Mouse (Mus musculus) kidney, postnatal 25 days (tissue): ENCODE data around the gene Sgk2.
"Not testable (repeated sequence)": the region's sequence is repeated elsewhere in the genome, so short reads cannot be mapped to it uniquely, and the experiment has no call there.

Source experiments
- DNase-seq, 2 experiments: peaks; one replicate each; pipeline ENCODE4 v3.0.0; 2021; ENCODE audit warnings: mixed read lengths in 2 of 2

Gene Sgk2

GRCm38 (mm10) chr2:162992084-162992437 is 4.9 kb downstream of the Sgk2 start:
- peak; percentile 42 to 57 for DNase-seq

- DNase-seq = peak; percentile 60 to 86
These were observed 6.9 kb downstream of the Sgk2 start for GRCm38 (mm10) chr2:162993881-162994616.

- peak in 1 of 2 experiments; percentile 78 for DNase-seq
These were observed 11.5 kb downstream of the Sgk2 start for GRCm38 (mm10) chr2:162998528-162999230.

GRCm38 (mm10) chr2:162999744-163000143 is 12.6 kb downstream of the Sgk2 start:
- peak; percentile 65 to 74 for DNase-seq

GRCm38 (mm10) chr2:163001071-163001470 is 13.9 kb downstream of the Sgk2 start:
- no peak for DNase-seq

- DNase-seq = no peak
These were observed 20.2 kb downstream of the Sgk2 start for GRCm38 (mm10) chr2:163007299-163007698.

GRCm38 (mm10) chr2:163016916-163017743 is 30.0 kb downstream of the Sgk2 start, which contains the start of gene Ift52:
Gene Ift52, plus strand, starts transcription at chr2:163017354.
- peak; percentile 96 for DNase-seq

- no peak for DNase-seq
These were observed 44.2 kb downstream of the Sgk2 start for GRCm38 (mm10) chr2:163031289-163031688.

GRCm38 (mm10) chr2:163031757-163032156 is 44.6 kb downstream of the Sgk2 start:
- no peak for DNase-seq

- DNase-seq = no peak
These were observed 45.5 kb downstream of the Sgk2 start for GRCm38 (mm10) chr2:163032622-163033021.

- DNase-seq = no peak
These were observed 52.8 kb downstream of the Sgk2 start for GRCm38 (mm10) chr2:163039940-163040339.

- peak; percentile 81 to 85 for DNase-seq
These were observed 61.0 kb downstream of the Sgk2 start for GRCm38 (mm10) chr2:163048125-163048524.

- DNase-seq = no peak
These were observed 62.0 kb downstream of the Sgk2 start for GRCm38 (mm10) chr2:163049116-163049515.

GRCm38 (mm10) chr2:163051691-163052090 is 64.6 kb downstream of the Sgk2 start:
- DNase-seq = no peak

GRCm38 (mm10) chr2:163052101-163052500 is 65.0 kb downstream of the Sgk2 start:
- DNase-seq = no peak

- DNase-seq = no peak
These were observed 65.7 kb downstream of the Sgk2 start for GRCm38 (mm10) chr2:163052826-163053225.

GRCm38 (mm10) chr2:163054335-163054840 is 67.3 kb downstream of the Sgk2 start, which contains the start of gene Mybl2:
Gene Mybl2, plus strand, starts transcription at chr2:163054687.
- DNase-seq = peak; percentile 93 to 96

GRCm38 (mm10) chr2:163054891-163055494 is 67.9 kb downstream of the Sgk2 start:
- DNase-seq = no peak

- no peak for DNase-seq
These were observed 68.6 kb downstream of the Sgk2 start for GRCm38 (mm10) chr2:163055715-163056114.

- DNase-seq = no peak
These were observed 69.5 kb downstream of the Sgk2 start for GRCm38 (mm10) chr2:163056584-163056983.

- not testable (repeated sequence) for DNase-seq
These were observed 71.9 kb downstream of the Sgk2 start for GRCm38 (mm10) chr2:163058981-163059380.

- DNase-seq = no peak
These were observed 73.5 kb downstream of the Sgk2 start for GRCm38 (mm10) chr2:163060630-163061029.
